Mouse (Mus musculus): ENCODE measurements around the gene Plekhm2. TPM values are rescaled to one million over a fixed set of nuclear protein-coding genes. Genes with fewer than 3 reads are reported as not detected.

The Plekhm2 gene
- total and polyA plus RNA-seq, 3 experiments, result 6.5 to 15.4 TPM; not detected in 1

GRCm38 (mm10) chr4:141663122-141663931 lies 1.4 kb downstream of the Plekhm2 start:
- no peaks in the 10 kb centered on the region for H3K27me3 ChIP-seq (ENCODE audit: control insufficient read depth in 1 of 2, insufficient read depth in 2 of 2, low read length in 2 of 2)
- H3K36me3 ChIP-seq (ENCODE audit: control insufficient read depth in 1 of 2, insufficient read depth in 2 of 2, low read length in 2 of 2), result peaks cover 0 to 10% of the 10 kb centered on the region in 2 experiments; a peak in 2 of 4 replicates
- peak; percentile 44 for DNase-seq (ENCODE audit: low read depth, low spot score)
- no peak overlapping the region for H3K27ac ChIP-seq (ENCODE audit: control insufficient read depth, low read depth, low read length)
- H3K4me3 ChIP-seq (ENCODE audit: control insufficient read depth in 1 of 2, insufficient read depth in 1 of 2, low read depth in 2 of 2, low read length in 2 of 2), result peak overlapping the region; percentile 63 to 99
- TF ChIP-seq UBTF (IDR thresholded peaks at IDR 0.05; ENCODE audit: borderline replicate concordance, insufficient read depth, low read depth, low read length) (no peak), SIN3A (IDR thresholded peaks at IDR 0.05; ENCODE audit: low read length) (peak; percentile 38; the same call in 1 of the 2 replicates)
- H3K9me3 ChIP-seq (replicated peaks; ENCODE audit: insufficient read depth, low read length), result no peaks in the 10 kb centered on the region
- peaks cover 4 to 15% of the 10 kb centered on the region in 2 experiments; a peak in 3 of 4 replicates for H3K4me1 ChIP-seq (ENCODE audit: control insufficient read depth in 1 of 2, insufficient read depth in 2 of 2, low read length in 2 of 2)
- H3K79me2 ChIP-seq (ENCODE audit: control insufficient read depth, insufficient read depth, low read length, poor library complexity), result peaks cover 16% of the 10 kb centered on the region
- H3K9ac ChIP-seq (ENCODE audit: control insufficient read depth, low read depth, low read length, poor library complexity, severe bottlenecking), result peak overlapping the region; percentile 89

GRCm38 (mm10) chr4:141660884-141661283 lies 3.8 kb downstream of the Plekhm2 start:
- TF ChIP-seq E2F4 (IDR thresholded peaks at IDR 0.05; ENCODE audit: borderline replicate concordance, low read depth, low read length), result no peak
- no peak for TF ChIP-seq MAX (IDR thresholded peaks at IDR 0.05; ENCODE audit: low read length)
- no peak for TF ChIP-seq MXI1 (IDR thresholded peaks at IDR 0.05; ENCODE audit: low read depth, low read length)
- H3K79me2 ChIP-seq (ENCODE audit: control insufficient read depth, insufficient read depth, low read length, poor library complexity), result peaks cover 16% of the 10 kb centered on the region
- peaks cover 0 to 10% of the 10 kb centered on the region in 2 experiments; a peak in 2 of 4 replicates for H3K36me3 ChIP-seq (ENCODE audit: control insufficient read depth in 1 of 2, insufficient read depth in 2 of 2, low read length in 2 of 2)
- no peak overlapping the region for H3K9ac ChIP-seq (ENCODE audit: control insufficient read depth, low read depth, low read length, poor library complexity, severe bottlenecking)
- no peak overlapping the region for H3K4me3 ChIP-seq (ENCODE audit: control insufficient read depth in 1 of 2, insufficient read depth in 1 of 2, low read depth in 2 of 2, low read length in 2 of 2)
- H3K27me3 ChIP-seq (ENCODE audit: control insufficient read depth in 1 of 2, insufficient read depth in 2 of 2, low read length in 2 of 2), result no peaks in the 10 kb centered on the region
- no peaks in the 10 kb centered on the region for H3K9me3 ChIP-seq (replicated peaks; ENCODE audit: insufficient read depth, low read length)
- H3K4me1 ChIP-seq (ENCODE audit: control insufficient read depth in 1 of 2, insufficient read depth in 2 of 2, low read length in 2 of 2), result peaks cover 4 to 19% of the 10 kb centered on the region in 2 experiments; a peak in 3 of 4 replicates
- no peak overlapping the region for H3K27ac ChIP-seq (ENCODE audit: control insufficient read depth, low read depth, low read length)
- no peak for DNase-seq (ENCODE audit: low read depth, low spot score)

DNA sequence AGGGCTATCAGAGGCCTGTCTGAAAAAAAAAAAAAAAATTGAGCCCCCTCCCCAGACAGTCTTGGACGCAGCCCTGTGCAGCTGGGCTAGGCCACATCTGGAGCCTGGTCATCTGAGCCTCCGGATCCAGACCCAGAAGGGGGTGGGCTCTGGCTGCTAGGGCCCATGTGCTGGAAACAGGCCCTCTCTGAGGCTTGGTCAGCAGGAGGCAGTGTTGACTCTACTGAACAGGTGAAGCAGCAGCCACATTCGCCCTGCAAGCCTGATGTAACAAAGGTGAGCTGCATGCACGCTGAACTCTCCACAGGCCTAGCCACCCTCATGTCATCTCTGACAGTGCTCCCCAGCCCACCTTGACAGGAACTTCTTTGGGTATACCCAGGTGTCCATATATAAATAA lies 5.0 kb downstream of the Plekhm2 start:
- Histone ChIP-seq H3K36me3 (ENCODE audit: control insufficient read depth in 1 of 2, insufficient read depth in 2 of 2, low read length in 2 of 2) (peaks cover 0 to 8% of the 10 kb centered on the region in 2 experiments; a peak in 2 of 4 replicates), H3K9me3 (replicated peaks; ENCODE audit: insufficient read depth, low read length) (no peaks in the 10 kb centered on the region), H3K9ac (ENCODE audit: control insufficient read depth, low read depth, low read length, poor library complexity, severe bottlenecking) (no peak overlapping the region), H3K27ac (ENCODE audit: control insufficient read depth, low read depth, low read length) (no peak overlapping the region), H3K4me3 (ENCODE audit: control insufficient read depth in 1 of 2, insufficient read depth in 1 of 2, low read depth in 2 of 2, low read length in 2 of 2) (no peak overlapping the region), H3K79me2 (ENCODE audit: control insufficient read depth, insufficient read depth, low read length, poor library complexity) (peaks cover 16% of the 10 kb centered on the region), H3K4me1 (ENCODE audit: control insufficient read depth in 1 of 2, insufficient read depth in 2 of 2, low read length in 2 of 2) (peaks cover 2 to 14% of the 10 kb centered on the region in 2 experiments; a peak in 3 of 4 replicates), H3K27me3 (ENCODE audit: control insufficient read depth in 1 of 2, insufficient read depth in 2 of 2, low read length in 2 of 2) (no peaks in the 10 kb centered on the region)
- DNase-seq (ENCODE audit: low read depth, low spot score), result no peak
- TF ChIP-seq NELFE (IDR thresholded peaks at IDR 0.05; ENCODE audit: low read depth, low read length), result no peak
- peak in 2 of 3 experiments; percentile 46 to 51; a peak in 4 of 6 replicates for TF ChIP-seq CTCF (IDR thresholded peaks at IDR 0.05 in 2 of 3, conservative IDR thresholded peaks at IDR 0.05 in 1 of 3; ENCODE audit: control insufficient read depth in 1 of 3, insufficient read depth in 1 of 3, low read depth in 2 of 3, low read length in 3 of 3, poor library complexity in 1 of 3, severe bottlenecking in 1 of 3)
- peak; percentile 22 for TF ChIP-seq RAD21 (IDR thresholded peaks at IDR 0.05; ENCODE audit: low read depth, low read length)
- peak; percentile 25 for TF ChIP-seq SMC3 (IDR thresholded peaks at IDR 0.05; ENCODE audit: low read depth, low read length)

Measured in MEL (cell line).